Mouse (Mus musculus) heart, postnatal 10 days (tissue): ENCODE results near the gene Sh3pxd2a. TPM values are rescaled to one million over a fixed set of nuclear protein-coding genes. Genes with fewer than 3 reads are reported as not detected.

ENCODE experiments used
- DNase-seq, 2 experiments: peaks; one replicate each; pipeline ENCODE4 v3.0.0; 2021
- intact Hi-C: fragments of 180-260 bp; cut with DNase I; formaldehyde crosslinking; loops from one replicate; pipeline ENCODE4 v1.15.1; 2025
- total RNA-seq, 2 experiments: library from RNA; stranded (reverse); gene quantifications; 2 replicates each; pipeline ENCODE4 v1.2.3; 2021

The Sh3pxd2a gene
- total RNA-seq, 2 experiments from 2014 or later, result 87.9 to 93.7 TPM

- DNase-seq, result no peak
- intact Hi-C loops, result no loop called here
These were observed 161.1 kb downstream of the Sh3pxd2a start for GRCm38 (mm10) chr19:47303128-47303527.

DNA sequence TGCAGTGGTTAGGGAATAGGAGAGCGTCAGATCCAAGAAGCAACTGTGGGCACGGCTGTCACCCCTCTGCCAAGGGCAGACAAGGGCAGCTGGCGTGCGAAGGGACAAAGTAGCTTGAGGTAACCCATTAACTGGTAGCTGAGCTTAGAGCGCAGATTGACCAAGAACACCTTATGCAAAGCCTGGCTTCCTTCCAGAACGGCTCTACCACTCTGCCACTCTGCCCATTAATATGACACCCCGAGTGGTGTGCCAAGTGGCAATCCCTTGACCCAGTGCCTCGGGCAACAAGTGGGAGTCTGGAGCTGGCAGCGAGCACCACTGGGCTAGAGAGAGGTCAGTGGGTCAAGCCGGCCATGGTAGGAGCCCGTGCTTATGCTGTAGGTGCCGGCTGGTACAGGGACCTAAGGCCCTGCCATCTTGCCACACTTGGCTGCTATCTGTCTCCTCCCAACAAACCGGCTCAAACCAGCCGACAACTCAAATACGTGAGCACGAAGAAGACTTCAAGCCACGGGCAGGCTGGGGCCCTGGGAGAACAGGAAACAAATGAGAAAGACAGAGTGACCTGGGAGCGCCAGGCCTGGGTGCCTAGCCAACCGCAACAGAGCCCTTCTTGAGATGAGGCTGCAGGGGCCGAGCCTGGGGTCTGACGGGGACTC, 161.9 kb downstream of the Sh3pxd2a start:
- intact Hi-C loops, result no loop called here

GRCm38 (mm10) chr19:47301303-47302190, 162.7 kb downstream of the Sh3pxd2a start:
- intact Hi-C loops, result no loop called here
- DNase-seq, result no peak

More for the DNA sequence above, 161.9 kb downstream of the Sh3pxd2a start:
- DNase-seq, result peak in 1 of 2 experiments; percentile 49

- DNase-seq, result no peak
- intact Hi-C loops, result no loop called here
These were observed 166.1 kb downstream of the Sh3pxd2a start for GRCm38 (mm10) chr19:47298100-47298499.

DNA sequence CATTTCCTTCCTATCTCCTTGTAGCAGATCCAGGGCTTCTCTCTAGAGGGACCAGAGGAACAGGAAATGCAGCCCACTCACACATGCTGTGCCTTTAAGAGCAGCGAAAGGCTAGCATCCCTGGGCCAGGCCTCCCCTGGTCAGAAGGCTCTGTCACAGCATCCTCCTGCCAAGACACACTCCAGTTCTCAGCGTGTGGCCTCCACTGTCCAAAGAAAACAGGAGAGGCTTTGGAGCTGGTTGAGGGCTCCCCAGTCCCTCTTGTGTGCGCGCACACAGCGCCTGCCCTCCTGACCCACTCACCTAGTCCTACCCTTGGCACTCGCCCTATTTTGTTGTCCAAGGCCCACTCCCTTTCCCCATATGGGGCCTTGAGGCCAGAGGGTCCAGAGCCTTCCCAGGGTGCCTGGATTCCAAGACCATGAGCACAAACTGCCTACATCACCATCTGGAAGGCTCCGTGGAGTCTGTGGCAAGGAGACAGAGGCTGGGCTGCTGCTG, 171.7 kb downstream of the Sh3pxd2a start:
- intact Hi-C loops, result no loop called here
- peak; percentile 79 to 80 for DNase-seq

GRCm38 (mm10) chr19:47291307-47292080, 172.7 kb downstream of the Sh3pxd2a start:
- intact Hi-C loops, result no loop called here
- peak; percentile 61 to 64 for DNase-seq

DNA sequence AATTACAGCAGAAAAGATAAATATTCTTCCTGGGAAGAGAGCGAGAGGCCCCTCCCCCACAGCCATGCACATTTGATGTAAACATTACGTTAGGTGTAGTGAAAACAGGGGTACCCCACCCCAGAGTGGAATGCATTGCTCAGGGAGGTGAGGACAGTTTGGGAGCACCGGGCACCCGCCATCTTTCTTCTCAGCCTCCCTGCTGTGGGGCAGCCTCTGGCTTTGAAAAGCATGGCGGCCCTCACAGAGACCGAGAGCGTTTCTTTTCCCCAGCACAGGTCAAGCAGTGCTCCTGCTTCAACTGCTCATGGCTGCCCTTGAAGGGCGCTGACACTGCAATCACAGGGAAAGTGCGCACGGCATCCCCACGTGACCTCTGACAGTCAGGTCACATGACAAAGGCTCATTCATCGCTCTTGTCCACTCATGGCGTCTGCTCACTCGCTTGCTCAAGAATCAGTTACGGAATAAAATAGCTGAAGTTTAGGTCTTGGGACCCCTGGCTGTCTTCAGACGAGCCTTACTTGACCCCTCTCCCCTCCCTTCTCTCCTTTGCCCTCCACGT, 177.2 kb downstream of the Sh3pxd2a start:
- intact Hi-C loops, result no loop called here
- DNase-seq, result no peak

GRCm38 (mm10) chr19:47285581-47285980, 178.6 kb downstream of the Sh3pxd2a start:
- intact Hi-C loops, result no loop called here
- DNase-seq, result no peak

DNA sequence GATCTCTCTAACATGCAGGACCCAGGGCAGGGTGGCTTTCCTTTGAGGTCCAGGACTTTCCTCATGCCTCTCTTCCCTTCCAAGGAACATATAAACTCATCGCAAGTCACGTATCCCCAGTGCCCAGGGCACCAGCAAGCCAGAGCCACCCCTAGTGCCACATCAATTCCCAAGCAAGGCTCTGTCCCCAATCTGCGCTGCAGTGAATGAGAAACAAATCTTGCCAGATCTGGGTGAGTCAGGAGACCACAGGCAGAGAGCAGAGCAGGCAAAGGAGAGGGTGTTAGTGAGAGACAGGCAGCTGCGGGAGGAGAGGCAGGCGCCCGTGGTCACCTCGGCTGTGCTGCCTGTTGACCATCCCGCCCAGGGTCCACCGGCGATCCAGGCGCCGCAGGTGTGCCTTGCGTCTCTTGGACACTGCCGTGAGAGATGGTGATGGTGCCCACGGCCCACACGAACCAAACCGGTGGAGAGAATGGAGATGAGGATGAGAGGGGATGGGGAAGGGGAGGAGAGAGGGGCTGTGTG, 181.4 kb downstream of the Sh3pxd2a start:
- intact Hi-C loops, result no loop called here
- DNase-seq, result no peak

GRCm38 (mm10) chr19:47282050-47282454, 182.1 kb downstream of the Sh3pxd2a start:
- intact Hi-C loops, result no loop called here
- peak; percentile 61 to 69 for DNase-seq

GRCm38 (mm10) chr19:47280894-47281293, 183.3 kb downstream of the Sh3pxd2a start:
- DNase-seq, result peak; percentile 67
- intact Hi-C loops, result loop anchor here (2.0 kb wide), 1 partner anchor 14 kb away; no protein-coding TSS in a partner anchor

- DNase-seq, result peak; percentile 94
- intact Hi-C loops, result loop anchor here (2.0 to 10.0 kb wide), 3 partner anchors 15 to 185 kb away; partner anchors contain the start of gene Sh3pxd2a
These were observed 184.2 kb downstream of the Sh3pxd2a start for GRCm38 (mm10) chr19:47279788-47280532.

GRCm38 (mm10) chr19:47279372-47279771, 184.8 kb downstream of the Sh3pxd2a start:
- DNase-seq, result peak; percentile 61 to 62

DNA sequence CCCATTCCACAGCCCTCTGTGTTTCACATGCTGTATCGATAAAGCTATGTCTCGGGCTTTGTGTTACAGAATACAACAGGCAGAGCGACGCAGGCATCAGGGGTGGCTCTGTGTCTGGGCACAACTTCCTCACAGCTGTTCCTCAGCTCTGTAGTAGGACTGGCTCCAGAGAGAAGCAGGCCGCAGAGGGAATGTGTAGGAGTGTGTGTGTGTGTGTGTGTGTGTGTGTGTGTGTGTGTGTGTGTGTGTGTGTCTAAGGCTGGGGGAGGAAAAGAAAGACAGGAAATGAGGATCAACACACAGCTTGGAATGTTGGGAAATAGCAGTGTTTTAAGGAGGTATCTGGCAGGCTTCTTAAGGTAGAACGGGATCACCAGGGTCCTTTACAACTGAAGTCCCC, 187.5 kb downstream of the Sh3pxd2a start:
- intact Hi-C loops, result loop anchor here (10.0 kb wide), 1 partner anchor 188 kb away; the partner anchor contains the start of gene Sh3pxd2a
- DNase-seq, result peak; percentile 54 to 71

More at GRCm38 (mm10) chr19:47279372-47279771, 184.8 kb downstream of the Sh3pxd2a start:
- intact Hi-C loops, result loop anchor here (2.0 to 10.0 kb wide), 2 partner anchors 35 to 185 kb away; partner anchors contain the start of gene Sh3pxd2a

DNA sequence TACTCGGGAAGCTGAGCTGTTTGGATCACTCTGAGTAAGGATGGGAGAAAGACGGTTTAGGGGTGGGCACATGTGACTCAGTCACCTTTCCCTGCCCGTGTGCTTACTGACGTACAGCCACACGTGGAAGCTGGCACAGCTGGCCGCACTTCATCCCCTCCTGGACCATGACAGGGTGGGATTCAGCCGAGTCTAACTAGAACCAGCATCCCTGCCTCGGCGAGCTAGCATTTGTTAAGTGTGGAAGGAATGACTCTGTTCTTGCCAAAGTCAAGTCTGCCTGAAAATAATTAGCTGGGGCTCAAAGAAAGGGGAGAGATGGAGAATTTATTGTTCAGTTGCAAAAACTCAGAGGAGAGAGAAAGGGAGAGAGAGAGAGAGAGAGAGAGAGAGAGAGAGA, 193.7 kb downstream of the Sh3pxd2a start:
- DNase-seq, result no peak
- intact Hi-C loops, result loop anchor here (10.0 kb wide), 1 partner anchor 194 kb away; the partner anchor contains the start of gene Sh3pxd2a

- intact Hi-C loops, result loop anchor here (10.0 kb wide), 1 partner anchor 195 kb away; the partner anchor contains the start of gene Sh3pxd2a
- peak in 1 of 2 experiments; percentile 58 for DNase-seq
These were observed 194.5 kb downstream of the Sh3pxd2a start for GRCm38 (mm10) chr19:47269729-47270128.

- DNase-seq, result no peak
- intact Hi-C loops, result no loop called here
These were observed 197.1 kb downstream of the Sh3pxd2a start for GRCm38 (mm10) chr19:47267066-47267465.

DNA sequence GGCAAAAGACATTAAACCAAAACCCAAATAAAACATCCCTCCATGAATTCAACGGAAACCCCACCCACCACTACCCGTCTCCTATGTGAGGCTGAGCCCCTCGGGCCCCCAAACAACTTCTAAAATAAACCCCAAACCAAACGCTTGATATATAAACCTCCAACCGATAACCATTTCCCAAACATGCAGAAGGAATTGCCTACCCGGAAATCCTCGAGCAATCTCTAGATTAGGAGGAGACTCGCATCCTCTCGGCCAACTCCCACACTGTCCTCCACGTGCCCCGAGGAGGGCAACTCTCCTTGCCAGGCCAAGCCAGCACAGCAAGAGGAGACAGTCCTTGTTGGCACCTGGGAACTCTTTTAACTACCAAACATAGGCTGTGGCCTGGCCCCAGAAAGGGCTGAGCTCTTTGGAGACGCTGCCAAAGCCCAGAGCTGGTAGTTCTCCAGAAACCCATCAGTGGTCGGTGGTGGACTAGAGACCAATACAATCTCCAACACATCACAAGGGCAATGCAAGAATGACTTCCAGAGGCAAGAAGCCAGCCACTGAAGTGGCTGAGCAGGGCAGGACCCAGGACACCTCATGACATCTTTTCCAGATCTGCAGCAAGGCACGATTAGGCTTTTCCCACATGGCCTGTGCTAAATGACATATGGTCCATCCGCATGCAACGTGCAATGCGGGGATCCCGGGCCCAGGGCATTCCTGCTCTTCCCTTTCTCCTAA, 198.0 kb downstream of the Sh3pxd2a start:
- intact Hi-C loops, result no loop called here
- DNase-seq, result no peak
